Mouse (Mus musculus): Measurements from ENCODE around the gene Rrp9. TPM values are rescaled to one million over a fixed set of nuclear protein-coding genes. Genes with fewer than 3 reads are reported as not detected.

Rrp9 gene
- total and polyA plus RNA-seq, 3 experiments, result 120 to 326 (median 130) TPM

- H3K4me3 ChIP-seq (replicated peaks in 1 of 3; ENCODE audit: low read depth in 2 of 3, low read length in 2 of 3, poor library complexity in 1 of 3), result no peak overlapping the region
- in situ Hi-C loops (cut with MboI; ENCODE audit: low pct_ligation_motif_present, low pct_unique_long_range_greater_than_20kb, low sequenced_read_pairs), result no loop called here
- no peak overlapping the region for H3K9ac ChIP-seq (ENCODE audit: insufficient read depth, low read depth)
- peaks cover 16% of the 10 kb centered on the region for H3K9me3 ChIP-seq (replicated peaks; ENCODE audit: low read length)
- H3K36me3 ChIP-seq (replicated peaks in 1 of 2; ENCODE audit: control insufficient read depth in 1 of 2, insufficient read depth in 1 of 2, low read length in 1 of 2), result peaks cover 43 to 63% of the 10 kb centered on the region in 2 experiments
- H3K27ac ChIP-seq (ENCODE audit: insufficient read depth, low read depth), result no peak overlapping the region
- no peak for TF ChIP-seq ETS1 (conservative IDR thresholded peaks at IDR 0.05; ENCODE audit: low read depth, low read length)
- no peak for TF ChIP-seq RAD21 (IDR thresholded peaks at IDR 0.05; ENCODE audit: low read depth, low read length)
- TF ChIP-seq TCF12 (IDR thresholded peaks at IDR 0.05; ENCODE audit: low read depth, low read length), result no peak
- TF ChIP-seq NELFE (IDR thresholded peaks at IDR 0.05; ENCODE audit: low read depth, low read length), result no peak
- TF ChIP-seq JUND (conservative IDR thresholded peaks at IDR 0.05; ENCODE audit: low read depth, low read length), result no peak
- no peak for TF ChIP-seq POLR2AphosphoS2 (IDR thresholded peaks at IDR 0.05; ENCODE audit: low read depth, low read length)
- no peak for TF ChIP-seq PAX5 (IDR thresholded peaks at IDR 0.05; ENCODE audit: low read length)
- no peak for TF ChIP-seq CTCF (conservative IDR thresholded peaks at IDR 0.05 in 1 of 2, IDR thresholded peaks at IDR 0.05 in 1 of 2; ENCODE audit: low read depth in 2 of 2, low read length in 2 of 2)
- TF ChIP-seq UBTF (IDR thresholded peaks at IDR 0.05; ENCODE audit: low read depth, low read length), result no peak
- TF ChIP-seq JUN (IDR thresholded peaks at IDR 0.05; ENCODE audit: insufficient read depth, low read depth, low read length), result no peak
- no peak for TF ChIP-seq EP300 (IDR thresholded peaks at IDR 0.05; ENCODE audit: low read length)
- TF ChIP-seq TBP (conservative IDR thresholded peaks at IDR 0.05; ENCODE audit: low read depth, low read length), result no peak
- TF ChIP-seq SIN3A (IDR thresholded peaks at IDR 0.05; ENCODE audit: low read length), result no peak
- no peak for TF ChIP-seq MEF2A (IDR thresholded peaks at IDR 0.05; ENCODE audit: borderline replicate concordance, low read depth, low read length)
- TF ChIP-seq SMC3 (IDR thresholded peaks at IDR 0.05; ENCODE audit: low read depth, low read length), result no peak
- TF ChIP-seq MAFK (IDR thresholded peaks at IDR 0.05; ENCODE audit: insufficient replicate concordance, low read length), result no peak
- TF ChIP-seq BHLHE40 (IDR thresholded peaks at IDR 0.05; ENCODE audit: low read depth, low read length), result no peak
- no peak for TF ChIP-seq KAT2A (IDR thresholded peaks at IDR 0.05; ENCODE audit: insufficient replicate concordance, low read length)
- no peaks in the 10 kb centered on the region for H3K27me3 ChIP-seq (replicated peaks)
- no peak overlapping the region for H3K4me2 ChIP-seq (ENCODE audit: insufficient read depth, low read depth, poor library complexity, severe bottlenecking)
- no peak for DNase-seq (ENCODE audit: extremely low read depth)
- dilution Hi-C loops (cut with MboI; ENCODE audit: extremely low pct_ligation_motif_present, extremely low pct_unique_long_range_greater_than_20kb, low sequenced_read_pairs), result no loop called here
- H3K79me2 ChIP-seq (replicated peaks; ENCODE audit: control insufficient read depth, extremely low read depth, insufficient read depth, poor library complexity, severe bottlenecking), result no peaks in the 10 kb centered on the region
- H3K4me1 ChIP-seq (ENCODE audit: control insufficient read depth in 1 of 2, insufficient read depth in 2 of 2), result no peaks in the 10 kb centered on the region
These were observed 10.8 kb upstream of the Rrp9 start for GRCm38 (mm10) chr9:106464751-106465541.

- H3K36me3 ChIP-seq (replicated peaks in 1 of 2; ENCODE audit: control insufficient read depth in 1 of 2, insufficient read depth in 1 of 2, low read length in 1 of 2), result peaks cover 35 to 58% of the 10 kb centered on the region in 2 experiments
- H3K27ac ChIP-seq (ENCODE audit: insufficient read depth, low read depth), result no peak within 1 kb of the TSS
- peaks cover 16% of the 10 kb centered on the region for H3K9me3 ChIP-seq (replicated peaks; ENCODE audit: low read length)
- H3K27me3 ChIP-seq (replicated peaks), result no peaks in the 10 kb centered on the region
- H3K79me2 ChIP-seq (replicated peaks; ENCODE audit: control insufficient read depth, extremely low read depth, insufficient read depth, poor library complexity, severe bottlenecking), result no peaks in the 10 kb centered on the region
- dilution Hi-C loops (cut with MboI; ENCODE audit: extremely low pct_ligation_motif_present, extremely low pct_unique_long_range_greater_than_20kb, low sequenced_read_pairs), result no loop called here
- DNase-seq (ENCODE audit: extremely low read depth), result no peak
- no peaks in the 10 kb centered on the region for H3K4me1 ChIP-seq (ENCODE audit: control insufficient read depth in 1 of 2, insufficient read depth in 2 of 2)
- H3K4me2 ChIP-seq (ENCODE audit: insufficient read depth, low read depth, poor library complexity, severe bottlenecking), result no peak within 1 kb of the TSS
- H3K4me3 ChIP-seq (replicated peaks in 1 of 3; ENCODE audit: low read depth in 2 of 3, low read length in 2 of 3, poor library complexity in 1 of 3), result no peak within 1 kb of the TSS
- H3K9ac ChIP-seq (ENCODE audit: insufficient read depth, low read depth), result no peak within 1 kb of the TSS
- TF ChIP-seq UBTF (IDR thresholded peaks at IDR 0.05; ENCODE audit: low read depth, low read length) (no peak), ZNF384 (IDR thresholded peaks at IDR 0.05; ENCODE audit: low read depth, low read length) (no peak), NELFE (IDR thresholded peaks at IDR 0.05; ENCODE audit: low read depth, low read length) (no peak), MAZ (IDR thresholded peaks at IDR 0.05; ENCODE audit: low read depth, low read length) (no peak), USF1 (IDR thresholded peaks at IDR 0.05; ENCODE audit: low read depth, low read length) (no peak), ZKSCAN1 (IDR thresholded peaks at IDR 0.05; ENCODE audit: borderline replicate concordance, low read depth, low read length) (no peak), RAD21 (IDR thresholded peaks at IDR 0.05; ENCODE audit: low read depth, low read length) (no peak), TCF12 (IDR thresholded peaks at IDR 0.05; ENCODE audit: low read depth, low read length) (no peak), KAT2A (IDR thresholded peaks at IDR 0.05; ENCODE audit: insufficient replicate concordance, low read length) (no peak), SMC3 (IDR thresholded peaks at IDR 0.05; ENCODE audit: low read depth, low read length) (no peak), NRF1 (IDR thresholded peaks at IDR 0.05; ENCODE audit: low read depth, low read length) (no peak), E2F4 (IDR thresholded peaks at IDR 0.05; ENCODE audit: insufficient replicate concordance, low read depth, low read length) (no peak), ZC3H11A (IDR thresholded peaks at IDR 0.05; ENCODE audit: low read depth, low read length) (no peak), MAX (IDR thresholded peaks at IDR 0.05; ENCODE audit: low read length) (no peak), BHLHE40 (IDR thresholded peaks at IDR 0.05; ENCODE audit: low read depth, low read length) (no peak)
- in situ Hi-C loops (cut with MboI; ENCODE audit: low pct_ligation_motif_present, low pct_unique_long_range_greater_than_20kb, low sequenced_read_pairs), result no loop called here
These were observed 10.1 kb upstream of the Rrp9 start, which contains the start of gene Gpr62 for GRCm38 (mm10) chr9:106465571-106466200. Gene Gpr62, minus strand, starts transcription at chr9:106465938.

Measured in CH12.LX (cell line).